Mouse (Mus musculus): ENCODE measurements at regions not wholly inside any gene's neighbourhood (a gene's known extent, or its start where the extent isn't known, plus 50 kb on each side); places are given as distances from the start of the nearest gene placed in this dataset.

DNA sequence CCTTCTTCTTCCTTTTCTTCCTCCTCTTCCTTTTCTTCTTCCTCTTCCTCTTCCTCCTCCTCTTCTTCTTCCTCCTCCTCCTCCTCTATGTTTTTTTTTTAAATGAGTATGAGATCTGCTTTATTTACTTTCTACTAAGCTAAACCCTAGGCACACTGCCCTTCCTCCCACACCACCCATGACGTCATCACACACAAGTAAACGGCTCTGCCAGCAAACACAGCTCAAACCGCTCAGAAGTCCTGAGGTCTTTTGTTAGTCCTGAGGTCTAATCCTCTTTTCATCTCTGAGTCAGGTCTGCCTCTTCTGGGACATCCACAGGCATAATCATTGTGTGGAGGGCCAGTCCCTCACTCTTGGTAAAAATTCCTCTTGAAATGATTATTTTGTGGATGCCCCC is 210.0 kb downstream of the Vrk1 start:
- H3K27me3 ChIP-seq (ENCODE audit: control insufficient read depth, insufficient read depth, insufficient read length): no peaks in the 10 kb centered on the region

DNA sequence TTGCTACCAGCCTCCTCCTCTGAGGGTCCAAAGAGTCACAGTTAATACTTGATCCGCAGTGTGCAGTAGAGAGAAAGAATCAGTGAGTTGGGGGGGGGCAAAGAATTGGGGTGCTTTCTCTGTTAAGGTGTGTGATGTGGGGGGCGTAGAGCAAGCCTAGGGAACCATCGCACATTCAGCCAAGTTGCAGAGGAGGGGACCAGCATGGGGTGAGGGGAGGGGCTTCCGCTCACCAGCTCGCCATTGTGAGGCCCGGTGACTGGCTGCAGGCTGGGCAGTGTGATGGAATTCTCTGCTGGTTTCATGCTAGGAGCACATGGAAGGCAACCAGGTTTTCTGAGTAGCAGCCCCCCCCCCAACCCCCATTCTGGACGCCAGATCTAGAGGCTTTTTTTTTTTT is 216.2 kb downstream of the Vrk1 start:
- Histone ChIP-seq H3K27me3 (ENCODE audit: control insufficient read depth, insufficient read depth, insufficient read length) (no peaks in the 10 kb centered on the region), H3ac (ENCODE audit: control insufficient read depth, insufficient read length, low read depth) (no peak overlapping the region)
- no peak for TF ChIP-seq CTCF (IDR thresholded peaks at IDR 0.05; ENCODE audit: control insufficient read depth, insufficient read depth, insufficient read length)
- no peak for TF ChIP-seq FOSL1 (IDR thresholded peaks at IDR 0.05; ENCODE audit: insufficient read depth, low read length, poor library complexity, severe bottlenecking)
- no peak for TF ChIP-seq MYOD1 (IDR thresholded peaks at IDR 0.05; ENCODE audit: control insufficient read depth, insufficient read length, low read depth)
- no peak for TF ChIP-seq CEBPB (IDR thresholded peaks at IDR 0.05; ENCODE audit: low read depth)
- no peak for TF ChIP-seq USF1 (IDR thresholded peaks at IDR 0.05; ENCODE audit: low read depth)
- TF ChIP-seq MAX (IDR thresholded peaks at IDR 0.05): no peak
- no peak for TF ChIP-seq MYOG (IDR thresholded peaks at IDR 0.05; ENCODE audit: control insufficient read depth, extremely low read depth, insufficient read length)

More for the DNA sequence above, 210.0 kb downstream of the Vrk1 start:
- Histone ChIP-seq H3K79me2 (ENCODE audit: control insufficient read depth, insufficient read depth) (no peaks in the 10 kb centered on the region), H3ac (ENCODE audit: control insufficient read depth, insufficient read length, low read depth) (no peak overlapping the region), H3K4me3 (ENCODE audit: insufficient read depth, poor library complexity, severe bottlenecking) (no peak overlapping the region), H3K79me3 (ENCODE audit: low read depth) (no peaks in the 10 kb centered on the region), H3K36me3 (ENCODE audit: control insufficient read depth, insufficient read depth) (no peaks in the 10 kb centered on the region)
- TF ChIP-seq CTCF (IDR thresholded peaks at IDR 0.05; ENCODE audit: control insufficient read depth, insufficient read depth, insufficient read length) (no peak), FOSL1 (IDR thresholded peaks at IDR 0.05; ENCODE audit: insufficient read depth, low read length, poor library complexity, severe bottlenecking) (no peak), MYOG (IDR thresholded peaks at IDR 0.05; ENCODE audit: control insufficient read depth, extremely low read depth, insufficient read length) (no peak), MYOD1 (IDR thresholded peaks at IDR 0.05; ENCODE audit: control insufficient read depth, insufficient read length, low read depth) (no peak), MAX (IDR thresholded peaks at IDR 0.05) (no peak), USF1 (IDR thresholded peaks at IDR 0.05; ENCODE audit: low read depth) (no peak), CEBPB (IDR thresholded peaks at IDR 0.05; ENCODE audit: low read depth) (no peak)

DNA sequence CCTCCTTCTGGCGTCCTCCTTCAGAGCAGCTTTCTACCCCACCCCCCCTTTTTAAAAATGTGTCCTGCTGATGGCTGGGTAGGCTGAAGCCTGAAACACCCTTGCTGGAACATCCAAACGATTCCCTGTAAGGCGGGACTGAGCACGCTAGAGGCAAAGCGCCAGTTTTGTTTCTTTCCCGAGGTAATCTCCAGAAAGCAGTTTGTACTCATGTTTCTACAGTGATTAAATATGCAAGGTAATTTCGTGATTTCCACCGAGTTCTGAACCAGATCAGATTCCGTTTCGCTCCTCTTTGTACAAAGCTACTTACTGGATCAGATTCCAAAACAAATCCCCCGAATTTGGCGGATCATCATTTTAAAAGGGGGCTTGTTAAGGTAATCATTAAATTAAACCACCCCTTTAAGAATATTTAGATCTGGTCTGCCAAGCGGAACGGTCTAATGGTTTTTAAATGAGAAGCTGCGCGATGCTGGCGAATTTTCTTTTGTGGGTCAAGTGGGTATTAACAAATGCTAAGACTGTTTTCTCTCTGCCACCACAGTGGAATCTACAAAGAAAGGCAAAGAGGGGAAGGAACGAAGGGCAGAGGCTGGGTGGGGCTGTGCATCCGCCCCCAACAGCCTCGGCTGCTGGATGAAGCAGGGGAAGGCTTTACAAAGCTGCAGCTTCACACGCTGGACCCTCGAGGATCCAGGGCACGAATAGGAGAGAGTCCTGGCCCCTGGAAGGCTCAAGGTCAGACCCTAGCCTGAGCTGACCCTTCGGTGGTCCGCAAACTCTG is 216.9 kb downstream of the Vrk1 start:
- no peak for TF ChIP-seq CEBPB (IDR thresholded peaks at IDR 0.05; ENCODE audit: low read depth)
- TF ChIP-seq MYOD1 (IDR thresholded peaks at IDR 0.05; ENCODE audit: control insufficient read depth, insufficient read length, low read depth): no peak
- TF ChIP-seq MAX (IDR thresholded peaks at IDR 0.05): no peak
- Histone ChIP-seq H3K4me3 (ENCODE audit: insufficient read depth, poor library complexity, severe bottlenecking) (no peak overlapping the region), H3K36me3 (ENCODE audit: control insufficient read depth, insufficient read depth) (no peaks in the 10 kb centered on the region), H3K79me2 (ENCODE audit: control insufficient read depth, insufficient read depth) (no peaks in the 10 kb centered on the region), H3K79me3 (ENCODE audit: low read depth) (no peaks in the 10 kb centered on the region), H3K27me3 (ENCODE audit: control insufficient read depth, insufficient read depth, insufficient read length) (no peaks in the 10 kb centered on the region), H3ac (ENCODE audit: control insufficient read depth, insufficient read length, low read depth) (no peak overlapping the region)

More for the DNA sequence above, 216.2 kb downstream of the Vrk1 start:
- no peaks in the 10 kb centered on the region for H3K79me2 ChIP-seq (ENCODE audit: control insufficient read depth, insufficient read depth)
- H3K36me3 ChIP-seq (ENCODE audit: control insufficient read depth, insufficient read depth): no peaks in the 10 kb centered on the region
- H3K4me3 ChIP-seq (ENCODE audit: insufficient read depth, poor library complexity, severe bottlenecking): no peak overlapping the region
- no peaks in the 10 kb centered on the region for H3K79me3 ChIP-seq (ENCODE audit: low read depth)

DNA sequence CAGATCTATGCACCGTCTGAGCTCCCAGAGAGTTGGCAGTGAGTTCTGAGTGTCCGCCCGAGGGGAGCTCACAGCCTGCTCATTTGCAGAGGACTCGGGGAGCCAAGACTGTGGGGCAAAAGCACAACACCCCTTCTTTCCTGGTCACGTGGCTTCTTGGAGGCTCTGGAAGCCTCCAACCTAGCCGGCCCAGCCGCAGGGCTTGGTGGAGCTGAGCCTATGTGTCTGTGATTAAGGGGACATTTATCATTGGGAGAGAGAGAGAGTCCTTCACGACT is 217.5 kb downstream of the Vrk1 start:
- H3K4me3 ChIP-seq (ENCODE audit: insufficient read depth, poor library complexity, severe bottlenecking): no peak overlapping the region
- H3K27me3 ChIP-seq (ENCODE audit: control insufficient read depth, insufficient read depth, insufficient read length): no peaks in the 10 kb centered on the region
- H3ac ChIP-seq (ENCODE audit: control insufficient read depth, insufficient read length, low read depth): no peak overlapping the region
- H3K36me3 ChIP-seq (ENCODE audit: control insufficient read depth, insufficient read depth): no peaks in the 10 kb centered on the region
- H3K79me2 ChIP-seq (ENCODE audit: control insufficient read depth, insufficient read depth): no peaks in the 10 kb centered on the region
- no peaks in the 10 kb centered on the region for H3K79me3 ChIP-seq (ENCODE audit: low read depth)
- no peak for TF ChIP-seq MYOD1 (IDR thresholded peaks at IDR 0.05; ENCODE audit: control insufficient read depth, insufficient read length, low read depth)
- TF ChIP-seq USF1 (IDR thresholded peaks at IDR 0.05; ENCODE audit: low read depth): no peak
- no peak for TF ChIP-seq MAX (IDR thresholded peaks at IDR 0.05)
- TF ChIP-seq FOSL1 (IDR thresholded peaks at IDR 0.05; ENCODE audit: insufficient read depth, low read length, poor library complexity, severe bottlenecking): no peak
- no peak for TF ChIP-seq CTCF (IDR thresholded peaks at IDR 0.05; ENCODE audit: control insufficient read depth, insufficient read depth, insufficient read length)
- no peak for TF ChIP-seq CEBPB (IDR thresholded peaks at IDR 0.05; ENCODE audit: low read depth)
- TF ChIP-seq MYOG (IDR thresholded peaks at IDR 0.05; ENCODE audit: control insufficient read depth, extremely low read depth, insufficient read length): no peak

DNA sequence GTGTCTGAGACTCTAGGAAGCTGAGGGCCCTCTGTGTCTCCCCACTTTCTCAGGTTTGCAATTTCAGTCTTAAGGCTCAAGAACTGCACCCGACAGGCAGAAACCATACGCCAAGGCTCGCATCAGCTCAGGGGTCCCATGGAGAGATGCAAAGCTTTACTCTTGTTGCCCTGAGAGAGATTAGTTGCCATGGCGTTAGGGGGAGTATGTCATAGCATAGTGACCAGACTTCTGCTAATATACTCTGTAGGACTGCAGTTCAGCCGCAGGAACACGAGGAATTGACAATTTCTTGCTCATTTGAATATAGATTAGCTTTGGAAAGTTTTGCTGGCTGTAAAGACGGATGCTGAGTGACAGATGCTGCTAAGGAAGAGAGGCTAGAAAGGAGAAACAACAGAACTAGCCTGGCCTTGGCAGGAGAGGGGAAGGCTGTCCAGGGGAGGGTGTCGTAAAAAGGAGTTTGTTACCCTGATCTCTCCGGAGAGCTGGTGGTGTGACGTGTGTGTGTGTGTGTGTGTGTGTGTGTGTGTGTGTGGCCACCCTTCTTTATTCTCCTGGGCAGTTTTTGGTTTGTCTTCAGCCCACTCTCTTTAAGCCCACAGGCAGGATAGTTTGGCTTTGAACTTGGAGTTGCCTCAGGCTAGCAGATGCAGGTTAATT is 235.3 kb downstream of the Vrk1 start:
- Histone ChIP-seq H3K27me3 (ENCODE audit: control insufficient read depth, insufficient read depth, insufficient read length) (no peaks in the 10 kb centered on the region), H3K79me3 (ENCODE audit: low read depth) (no peaks in the 10 kb centered on the region), H3K4me3 (ENCODE audit: insufficient read depth, poor library complexity, severe bottlenecking) (no peak overlapping the region), H3K36me3 (ENCODE audit: control insufficient read depth, insufficient read depth) (no peaks in the 10 kb centered on the region), H3K79me2 (ENCODE audit: control insufficient read depth, insufficient read depth) (no peaks in the 10 kb centered on the region), H3ac (ENCODE audit: control insufficient read depth, insufficient read length, low read depth) (no peak overlapping the region)
- TF ChIP-seq MYOD1 (IDR thresholded peaks at IDR 0.05; ENCODE audit: control insufficient read depth, insufficient read length, low read depth) (no peak), USF1 (IDR thresholded peaks at IDR 0.05; ENCODE audit: low read depth) (no peak), CTCF (IDR thresholded peaks at IDR 0.05; ENCODE audit: control insufficient read depth, insufficient read depth, insufficient read length) (no peak), MYOG (IDR thresholded peaks at IDR 0.05; ENCODE audit: control insufficient read depth, extremely low read depth, insufficient read length) (no peak), MAX (IDR thresholded peaks at IDR 0.05) (no peak), CEBPB (IDR thresholded peaks at IDR 0.05; ENCODE audit: low read depth) (no peak), FOSL1 (IDR thresholded peaks at IDR 0.05; ENCODE audit: insufficient read depth, low read length, poor library complexity, severe bottlenecking) (no peak)
